Mouse (Mus musculus) G1E (cell line): Measurements from ENCODE around the gene Dnase2a. TPM values are rescaled to one million over a fixed set of nuclear protein-coding genes. Genes with fewer than 3 reads are reported as not detected.

Experiments
- ATAC-seq: 2 replicates; pipeline ENCODE4 v1.8.0; 2016; ENCODE audit warnings: mild to moderate bottlenecking; ENCODE audit not compliant: insufficient number of reproducible peaks, poor library complexity, low FRiP score, severe bottlenecking; ENCODE audit errors: extremely low read depth
- DNase-seq: peaks from one replicate; pipeline ENCODE4 v3.0.0; 2012; ENCODE audit warnings: low spot score
- H3K27me3 ChIP-seq: 2 replicates; pipeline ENCODE4 v1.6.1; 2012; ENCODE audit warnings: mild to moderate bottlenecking, low read length, inconsistent platforms; ENCODE audit not compliant: insufficient read depth
- H3K36me3 ChIP-seq: replicated peaks from 2 replicates; pipeline ENCODE3; 2012; ENCODE audit warnings: mild to moderate bottlenecking, inconsistent platforms
- H3K4me1 ChIP-seq: 2 replicates; pipeline ENCODE4 v1.6.1; 2012; ENCODE audit warnings: low read depth, low read length, inconsistent platforms, mixed read lengths; ENCODE audit not compliant: insufficient read depth
- H3K4me3 ChIP-seq: 2 replicates; pipeline ENCODE4 v1.5.1; 2012; ENCODE audit warnings: low read depth, mild to moderate bottlenecking, inconsistent platforms, low read length, moderate library complexity, mixed read lengths
- H3K9me3 ChIP-seq: replicated peaks from 2 replicates; pipeline ENCODE4 v1.6.1; 2012; ENCODE audit warnings: inconsistent platforms
- CTCF ChIP-seq: IDR thresholded peaks from 2 replicates; pipeline ENCODE4 v1.5.1; 2012; ENCODE audit warnings: low read depth, low read length, inconsistent platforms, mixed read lengths
- GATA1 ChIP-seq: IDR thresholded peaks from 2 replicates; pipeline ENCODE4 v1.6.1; 2012; ENCODE audit warnings: borderline replicate concordance, low read length, inconsistent platforms, mixed read lengths
- GATA2 ChIP-seq: IDR thresholded peaks from 2 replicates; pipeline ENCODE4 v1.6.1; 2012; ENCODE audit warnings: low read depth, low read length, inconsistent platforms, borderline replicate concordance
- POLR2AphosphoS5 ChIP-seq: IDR thresholded peaks from 2 replicates; pipeline ENCODE4 v1.6.1; 2012; ENCODE audit warnings: low read depth, low read length, inconsistent platforms; ENCODE audit not compliant: insufficient replicate concordance
- TAL1 ChIP-seq: conservative IDR thresholded peaks from 2 replicates; pipeline ENCODE4 v1.6.1; 2012; ENCODE audit warnings: low read depth, low read length, inconsistent platforms, mixed read lengths
- polyA plus RNA-seq: library from polyadenylated mRNA; stranded (reverse); fragments of >175 nt; gene quantifications from 2 replicates; pipeline ENCODE4 v1.2.3, GENCODE M21; 2012
- total RNA-seq, 2 experiments: library from RNA; stranded (forward) in 1 of 2; stranded (reverse) in 1 of 2; fragments of 200-1000 nt in 1 of 2; fragments of >200 nt in 1 of 2; fragmentation: Nextera tagmentation in 1 of 2; gene quantifications; 2 replicates each; pipeline ENCODE4 v1.2.3; 2014 to 2017

The Dnase2a gene
- total and polyA plus RNA-seq, 3 experiments, result 75.0 to 147 (median 118) TPM

GRCm38 (mm10) chr8:84893709-84894134 is 14.6 kb upstream of the Dnase2a start, which contains the start of gene Gcdh:
Gene Gcdh (minus strand): TSS chr8:84893921.
- ATAC-seq (peak; percentile 96), DNase-seq (peak; percentile 86)
- Histone ChIP-seq H3K36me3 (peaks cover 51% of the 10 kb centered on the region), H3K4me3 (peak within 1 kb of the TSS; percentile 88), H3K4me1 (peaks cover 66% of the 10 kb centered on the region), H3K27me3 (no peaks in the 10 kb centered on the region), H3K9me3 (no peaks in the 10 kb centered on the region)
- TF ChIP-seq POLR2AphosphoS5, result no peak
- TF ChIP-seq GATA2, result no peak
- TF ChIP-seq TAL1, result no peak
- TF ChIP-seq GATA1, result no peak
- TF ChIP-seq CTCF, result no peak

GRCm38 (mm10) chr8:84895963-84896362 is 12.4 kb upstream of the Dnase2a start:
- Histone ChIP-seq H3K4me1 (peaks cover 73% of the 10 kb centered on the region), H3K27me3 (no peaks in the 10 kb centered on the region), H3K36me3 (peaks cover 38% of the 10 kb centered on the region), H3K4me3 (no peak overlapping the region), H3K9me3 (no peaks in the 10 kb centered on the region)
- no peak for TF ChIP-seq GATA2
- ATAC-seq (no peak), DNase-seq (no peak)

- H3K9me3 ChIP-seq, result no peaks in the 10 kb centered on the region
- no peak for DNase-seq
- H3K27me3 ChIP-seq, result no peaks in the 10 kb centered on the region
- H3K4me1 ChIP-seq, result peaks cover 68% of the 10 kb centered on the region
- peaks cover 48% of the 10 kb centered on the region for H3K36me3 ChIP-seq
- TF ChIP-seq TAL1 (peak; percentile 87), GATA2 (no peak)
- peak overlapping the region; percentile 84; the same call in 1 of the 2 replicates for H3K4me3 ChIP-seq
- peak; percentile 60 for ATAC-seq
These were observed 7.3 kb upstream of the Dnase2a start for GRCm38 (mm10) chr8:84901071-84901470.

GRCm38 (mm10) chr8:84901752-84902151 is 6.6 kb upstream of the Dnase2a start, which contains the start of gene Klf1:
Gene Klf1 (plus strand): TSS chr8:84901928.
- H3K9me3 ChIP-seq, result no peaks in the 10 kb centered on the region
- H3K27me3 ChIP-seq, result no peaks in the 10 kb centered on the region
- TF ChIP-seq GATA1, result no peak
- TF ChIP-seq TAL1, result no peak; the same call in 1 of the 2 replicates
- no peak for TF ChIP-seq CTCF
- no peak for TF ChIP-seq GATA2
- no peak for TF ChIP-seq POLR2AphosphoS5
- DNase-seq (peak; percentile 81), ATAC-seq (peak; percentile 64)
- H3K4me1 ChIP-seq, result peaks cover 65% of the 10 kb centered on the region
- H3K36me3 ChIP-seq, result peaks cover 47% of the 10 kb centered on the region
- H3K4me3 ChIP-seq, result peak within 1 kb of the TSS; percentile 84

GRCm38 (mm10) chr8:84902367-84902919 is 5.9 kb upstream of the Dnase2a start:
- Histone ChIP-seq H3K27me3 (no peaks in the 10 kb centered on the region), H3K4me3 (peak overlapping the region; percentile 84), H3K9me3 (no peaks in the 10 kb centered on the region), H3K4me1 (peaks cover 70% of the 10 kb centered on the region), H3K36me3 (peaks cover 50% of the 10 kb centered on the region)
- ATAC-seq, result no peak
- DNase-seq, result no peak
- TF ChIP-seq TAL1, result peak; percentile 7; the same call in 1 of the 2 replicates
- TF ChIP-seq POLR2AphosphoS5, result no peak; the same call in 1 of the 2 replicates

GRCm38 (mm10) chr8:84902920-84903661 is 5.3 kb upstream of the Dnase2a start:
- Histone ChIP-seq H3K36me3 (peaks cover 53% of the 10 kb centered on the region), H3K4me1 (peaks cover 71% of the 10 kb centered on the region), H3K4me3 (peak overlapping the region; percentile 84), H3K9me3 (no peaks in the 10 kb centered on the region), H3K27me3 (no peaks in the 10 kb centered on the region)
- ATAC-seq (peak; percentile 35; the same call in 1 of the 2 replicates), DNase-seq (peak; percentile 73)
- TF ChIP-seq GATA1, result no peak
- TF ChIP-seq CTCF, result peak; percentile 62; the same call in 1 of the 2 replicates

- no peaks in the 10 kb centered on the region for H3K27me3 ChIP-seq
- no peak for ATAC-seq
- no peaks in the 10 kb centered on the region for H3K9me3 ChIP-seq
- TF ChIP-seq POLR2AphosphoS5, result no peak
- TF ChIP-seq GATA1, result no peak
- TF ChIP-seq CTCF, result no peak
- no peak for TF ChIP-seq GATA2
- no peak for TF ChIP-seq TAL1
- peak overlapping the region; percentile 38; the same call in 1 of the 2 replicates for H3K4me3 ChIP-seq
- H3K4me1 ChIP-seq, result peaks cover 63% of the 10 kb centered on the region
- peaks cover 53% of the 10 kb centered on the region for H3K36me3 ChIP-seq
- DNase-seq, result no peak
These were observed 4.0 kb upstream of the Dnase2a start for GRCm38 (mm10) chr8:84904351-84904750.
